Mouse (Mus musculus) hematopoietic stem cell, adult 5-6 weeks (primary cell): Measurements from ENCODE around the gene Fn3krp. TPM values are rescaled to one million over a fixed set of nuclear protein-coding genes. Genes with fewer than 3 reads are reported as not detected.

Experiments used
- ATAC-seq, 2 experiments: fragments of 125-278 bp in 1 of 2; replicated peaks in 1 of 2; 2 replicates each; pipeline ENCODE4 v1.8.0; 2016 to 2017; ENCODE audit warnings: inconsistent platforms in 2 of 2, mild to moderate bottlenecking in 2 of 2, moderate number of reproducible peaks in 2 of 2, low read depth in 1 of 2, moderate TSS enrichment in 1 of 2; ENCODE audit not compliant: low FRiP score in 2 of 2, poor library complexity in 2 of 2, severe bottlenecking in 2 of 2, insufficient read depth in 1 of 2, low TSS enrichment in 1 of 2
- total RNA-seq: library from RNA; stranded (forward); fragments of 172-1452, 232-1000 nt; gene quantifications from 2 replicates; pipeline ENCODE4 v1.2.3, GENCODE M21; 2017

Fn3krp gene
- total RNA-seq, 1 experiment from 2014 or later: 26.5 TPM

GRCm38 (mm10) chr11:121434156-121435155 lies 13.3 kb downstream of the Fn3krp start, which contains the start of gene Fn3k:
Fn3k (plus strand) TSS chr11:121434913.
- peak; percentile 96 to 98 for ATAC-seq

GRCm38 (mm10) chr11:121437236-121437635 lies 16.0 kb downstream of the Fn3krp start:
- ATAC-seq: no peak

- no peak for ATAC-seq
Observed at GRCm38 (mm10) chr11:121439686-121440292, 18.6 kb downstream of the Fn3krp start.

GRCm38 (mm10) chr11:121441653-121442052 lies 20.5 kb downstream of the Fn3krp start:
- ATAC-seq: no peak

GRCm38 (mm10) chr11:121442076-121442475 lies 20.9 kb downstream of the Fn3krp start:
- ATAC-seq: no peak

GRCm38 (mm10) chr11:121451216-121451726 lies 30.1 kb downstream of the Fn3krp start:
- ATAC-seq: no peak

- peak; percentile 97 for ATAC-seq
Observed at GRCm38 (mm10) chr11:121451753-121452635, 30.8 kb downstream of the Fn3krp start, which contains the start of gene Tbcd. Tbcd (plus strand) TSS chr11:121451949.

GRCm38 (mm10) chr11:121457874-121458273 lies 36.7 kb downstream of the Fn3krp start:
- ATAC-seq: no peak

- no peak for ATAC-seq
Observed at GRCm38 (mm10) chr11:121467408-121467807, 46.2 kb downstream of the Fn3krp start.

GRCm38 (mm10) chr11:121474831-121475230 lies 53.6 kb downstream of the Fn3krp start:
- no peak for ATAC-seq

GRCm38 (mm10) chr11:121475699-121476415 lies 54.7 kb downstream of the Fn3krp start:
- ATAC-seq: peak; percentile 81 to 83

GRCm38 (mm10) chr11:121479476-121480203 lies 58.4 kb downstream of the Fn3krp start:
- ATAC-seq: peak in 1 of 2 experiments; percentile 30; a peak in 1 of 4 replicates

Other genes with a start within 250 kb of the Fn3krp start
- 9.6 and 12.0 TPM in 2 replicates for gene Hexdc, start 217.0 kb upstream of the Fn3krp start, total RNA-seq
- gene Ogfod3, start 216.7 kb upstream of the Fn3krp start, total RNA-seq: 3.6 and 10.6 TPM in 2 replicates
- gene Cybc1, start 192.1 kb upstream of the Fn3krp start, total RNA-seq: 26.7 and 47.8 TPM in 2 replicates
- 27.1 and 28.9 TPM in 2 replicates for gene Narf, start 184.1 kb upstream of the Fn3krp start, total RNA-seq
- 20.8 and 34.6 TPM in 2 replicates for gene Foxk2, start 161.4 kb upstream of the Fn3krp start, total RNA-seq
- gene Wdr45b, start 67.0 kb upstream of the Fn3krp start, total RNA-seq: 54.3 and 62.0 TPM in 2 replicates
- 1.4 and 1.5 TPM in 2 replicates for gene Rab40b, start 33.1 kb upstream of the Fn3krp start, total RNA-seq
- 1.1 and 1.8 TPM in 2 replicates for gene Fn3k, start 13.5 kb downstream of the Fn3krp start, total RNA-seq
- 47.0 and 50.4 TPM in 2 replicates for gene Tbcd, start 30.5 kb downstream of the Fn3krp start, total RNA-seq
- gene Zfp750, start 97.9 kb downstream of the Fn3krp start, total RNA-seq: not detected in 2 replicates